Mouse (Mus musculus) E14TG2a.4 (cell line): ENCODE data around the gene Olfr1243.

ENCODE experiments used
- CTCF ChIP-seq: conservative IDR thresholded peaks from 2 replicates; pipeline ENCODE4 v1.5.1; 2014; ENCODE audit warnings: low read length
- POU5F1 ChIP-seq: IDR thresholded peaks from 2 replicates; pipeline ENCODE4 v1.6.1; 2014; ENCODE audit warnings: low read length, borderline replicate concordance

GRCm38 (mm10) chr2:89539923-89540322 is 8.6 kb upstream of the Olfr1243 start:
- TF ChIP-seq CTCF (no peak), POU5F1 (no peak)
